Mouse (Mus musculus) small intestine, adult 2 months (tissue): ENCODE data around the gene Gpr146.

Experiments used
- CTCF ChIP-seq: fragments of 200-500 bp; IDR thresholded peaks from 2 replicates; pipeline ENCODE4 v1.5.1; 2012; ENCODE audit warnings: low read depth, mild to moderate bottlenecking, control low read depth, inconsistent platforms, low read length, moderate library complexity, mixed read lengths; ENCODE audit not compliant: insufficient replicate concordance, insufficient read length; ENCODE audit errors: extremely low read depth
- POLR2A ChIP-seq: fragments of 200-500 bp; IDR thresholded peaks from 2 replicates; pipeline ENCODE4 v1.6.1; 2012; ENCODE audit warnings: low read depth, mild to moderate bottlenecking, control low read depth, inconsistent platforms, low read length, moderate library complexity

GRCm38 (mm10) chr5:139438440-139438839, 60.9 kb downstream of the Gpr146 start:
- TF ChIP-seq CTCF (no peak), POLR2A (no peak)
